ENCODE assay signal across 17 mouse cellular contexts in the genomic region with DNA sequence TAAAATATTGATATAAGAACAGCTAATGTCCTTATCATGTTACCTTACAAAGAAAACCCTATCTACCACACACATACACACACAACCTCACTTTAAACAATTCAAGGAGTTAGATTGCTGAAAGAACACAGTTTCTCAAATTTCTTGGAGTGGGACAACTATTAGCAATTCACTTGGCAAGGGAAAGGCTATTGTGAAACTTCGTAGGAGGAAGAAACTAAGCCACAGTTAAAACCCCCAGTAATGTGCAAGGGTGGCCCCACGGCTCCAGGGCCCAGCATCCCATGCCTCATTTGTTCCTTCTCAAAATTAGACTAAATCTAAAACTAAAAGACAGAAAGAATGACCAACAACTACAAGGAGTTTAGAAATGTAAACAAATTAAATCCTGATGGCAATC. TPM values are rescaled to one million over a fixed set of nuclear protein-coding genes. Genes with fewer than 3 reads are reported as not detected.
DNase-seq lines count a peak whose midpoint lies in the region; ATAC-seq and TF ChIP-seq lines count a peak whose summit lies in the region.
"Had no signal": no experiment of that assay in that cellular context is flagged by ENCODE, and none has a peak within 500 bp of the region (broad histone marks: within the 10 kb centered on the region; RNA-seq: fewer than 3 reads in every experiment).

No protein-coding gene starts in this region.

- peaks cover 20% of the 10 kb centered on the region; the same call in 1 of the 2 replicates for H3K79me2 ChIP-seq in liver, adult 2 months (ENCODE audit: control insufficient read depth, insufficient read depth, low read length)

- H3K27ac ChIP-seq in liver, adult 2 months (replicated peaks; ENCODE audit: insufficient read depth, low read depth, low read length): no peak overlapping the region
- H3K27ac ChIP-seq in liver, embryonic 15.5 days (replicated peaks): no peak overlapping the region
- H3K27ac ChIP-seq: heart, embryonic 10.5 days; hindbrain, embryonic 15.5 days had no signal

- no peaks in the 10 kb centered on the region for H3K9me3 ChIP-seq in liver, embryonic 15.5 days (replicated peaks)
- H3K9me3 ChIP-seq: heart, embryonic 10.5 days; hindbrain, embryonic 15.5 days had no signal

- peaks cover 27% of the 10 kb centered on the region for H3K4me1 ChIP-seq in liver, adult 2 months (ENCODE audit: control insufficient read depth, insufficient read depth, low read length)
- H3K4me1 ChIP-seq in liver, embryonic 15.5 days (replicated peaks): peaks cover 54% of the 10 kb centered on the region

- peaks cover 15% of the 10 kb centered on the region for H3K36me3 ChIP-seq in liver, adult 2 months (ENCODE audit: control insufficient read depth, insufficient read depth, low read length)
- peaks cover 47% of the 10 kb centered on the region for H3K36me3 ChIP-seq in liver, embryonic 15.5 days (replicated peaks)

- H3K4me3 ChIP-seq in liver, adult 2 months (ENCODE audit: insufficient read depth, low read depth, low read length): no peak overlapping the region
- no peak overlapping the region for H3K4me3 ChIP-seq in liver, embryonic 15.5 days (replicated peaks)
- H3K4me3 ChIP-seq: heart, embryonic 10.5 days; hindbrain, embryonic 15.5 days had no signal

- peak; percentile 42 for DNase-seq in liver, adult 2 months (ENCODE audit: extremely low read depth, low read depth, low spot score)
- DNase-seq in liver (no peak), adipocyte (ENCODE audit: low spot score) (peak; percentile 88), MN1 (ENCODE audit: low spot score) (no peak)
- no peak for DNase-seq in layer of hippocampus, adult 11-12 months (ENCODE audit: low spot score)
- no peak for DNase-seq in thymus, postnatal 4 days
- DNase-seq: adrenal gland, adult 8-10 months; cerebellum, adult 9-11 months; heart, postnatal 14 days; kidney, adult 18-20 months; kidney, postnatal 36 days; midbrain, embryonic 14.5 days; spleen, adult 18-20 months had no signal

- 16% methylated on average over 2 of the region's 2 CpGs for WGBS in liver, adult 2 months
- 40% methylated on average over 2 of the region's 2 CpGs for WGBS in liver, embryonic 15.5 days (ENCODE audit: insufficient replicate concordance)

- no peak for TF ChIP-seq POLR2A in liver, adult 2 months (IDR thresholded peaks at IDR 0.05; ENCODE audit: extremely low read depth, insufficient read depth, low read length)

- TF ChIP-seq CTCF in liver, adult 2 months (IDR thresholded peaks at IDR 0.05; ENCODE audit: low read depth, low read length): no peak

- H3K9ac ChIP-seq in liver, adult 2 months (ENCODE audit: low read depth, low read length): no peak overlapping the region
- H3K9ac ChIP-seq in liver, embryonic 15.5 days: no peak overlapping the region
- H3K9ac ChIP-seq: hindbrain, embryonic 15.5 days had no signal

- peak overlapping the region; percentile 88 for H3K4me2 ChIP-seq in liver, embryonic 15.5 days
- H3K4me2 ChIP-seq: hindbrain, embryonic 15.5 days had no signal

- ATAC-seq in liver, embryonic 15.5 days (ENCODE audit: insufficient read depth): no peak
- ATAC-seq: forebrain, embryonic 14.5 days had no signal

- no peaks in the 10 kb centered on the region for H3K27me3 ChIP-seq in liver, adult 2 months (ENCODE audit: control insufficient read depth, insufficient read depth, low read length)
- H3K27me3 ChIP-seq in liver, embryonic 15.5 days: no peaks in the 10 kb centered on the region
- H3K27me3 ChIP-seq: hindbrain, embryonic 15.5 days had no signal

RNA-seq across cellular contexts. Expression of gene Rpia, which starts 4.5 kb away (rescaled TPM):
- total RNA-seq in liver, adult 2 months (2014; rRNA removed): 3.0 and 3.9 TPM in 2 replicates
- polyA plus RNA-seq in liver, adult 2 months (2012; rRNA removed): 2.0 TPM in 2 replicates
- 2.3 and 2.9 TPM in 2 replicates for polyA plus RNA-seq in liver, embryonic 15.5 days (2015; fragmentation: Nextera tagmentation; extraction: Ambion mirVana)

RNA-seq across cellular contexts. Expression of gene Eif2ak3, which starts 56.8 kb away (rescaled TPM):
- total RNA-seq in liver, adult 2 months (2014; rRNA removed): 7.9 and 9.9 TPM in 2 replicates
- 5.2 and 7.1 TPM in 2 replicates for polyA plus RNA-seq in liver, adult 2 months (2012; rRNA removed)
- polyA plus RNA-seq in liver, embryonic 15.5 days (2015; fragmentation: Nextera tagmentation; extraction: Ambion mirVana): 4.0 and 4.3 TPM in 2 replicates

Comparison
In these comparisons a context has a peak if more than half of its experiments do, and no peak if none do; other contexts are left out.
1. DNase-seq: peak in liver, adult 2 months (single experiment) and adipocyte (single experiment); none in liver (single experiment), layer of hippocampus, adult 11-12 months (single experiment), thymus, postnatal 4 days (single experiment) and MN1 (single experiment).